Mouse (Mus musculus) left cerebral cortex, postnatal 25 days (tissue): ENCODE data around the gene Sypl. TPM values are rescaled to one million over a fixed set of nuclear protein-coding genes. Genes with fewer than 3 reads are reported as not detected.

Source experiments
- DNase-seq, 2 experiments: peaks; one replicate each; pipeline ENCODE4 v3.0.0; 2022; ENCODE audit warnings: low spot score in 2 of 2, mixed read lengths in 1 of 2
- intact Hi-C: fragments of 180-260 bp; cut with DNase I; formaldehyde crosslinking; loops from one replicate; pipeline ENCODE4 v1.15.1; 2025
- total RNA-seq, 2 experiments: library from RNA; stranded (reverse); gene quantifications; 2 replicates each; pipeline ENCODE4 v1.2.3; 2021

Sypl gene
- total RNA-seq = 10 to 100 TPM; 36.3 to 40.6 TPM

- intact Hi-C loops = loop anchor here (1.0 to 5.0 kb wide), 5 partner anchors 27 to 194 kb away; partner anchors contain the start of gene Atxn7l1
- peak; percentile 94 to 97 for DNase-seq
Measured at GRCm38 (mm10) chr12:32953596-32954215, at the start of gene Sypl. Sypl (plus strand) TSS chr12:32953891.

- no peak for DNase-seq
- intact Hi-C loops = loop anchor here (5.0 to 10.0 kb wide), 3 partner anchors 105 to 518 kb away; partner anchors contain the start of gene Twistnb
Measured at GRCm38 (mm10) chr12:32909686-32910085, 44.0 kb upstream of the Sypl start.

- intact Hi-C loops = loop anchor here (5.0 to 10.0 kb wide), 2 partner anchors 105 to 197 kb away; no protein-coding TSS in a partner anchor
- DNase-seq = peak; percentile 65 to 86
Measured at GRCm38 (mm10) chr12:32910092-32910491, 43.6 kb upstream of the Sypl start.

GRCm38 (mm10) chr12:32910560-32911194 is 43.0 kb upstream of the Sypl start:
- peak in 1 of 2 experiments; percentile 42 for DNase-seq
- intact Hi-C loops = loop anchor here (5.0 to 10.0 kb wide), 2 partner anchors 104 to 197 kb away; no protein-coding TSS in a partner anchor

GRCm38 (mm10) chr12:32911569-32911968 is 42.1 kb upstream of the Sypl start:
- intact Hi-C loops = loop anchor here (5.0 to 10.0 kb wide), 2 partner anchors 103 to 196 kb away; no protein-coding TSS in a partner anchor
- no peak for DNase-seq

- DNase-seq = no peak
- intact Hi-C loops = loop anchor here (5.0 to 10.0 kb wide), 2 partner anchors 102 to 195 kb away; no protein-coding TSS in a partner anchor
Measured at GRCm38 (mm10) chr12:32912772-32913171, 40.9 kb upstream of the Sypl start.

GRCm38 (mm10) chr12:32918683-32919082 is 35.0 kb upstream of the Sypl start:
- DNase-seq = no peak
- intact Hi-C loops = loop anchor here (10.0 kb wide), 1 partner anchor 96 kb away; no protein-coding TSS in a partner anchor

GRCm38 (mm10) chr12:32919091-32919490 is 34.6 kb upstream of the Sypl start:
- DNase-seq = no peak
- intact Hi-C loops = loop anchor here (10.0 kb wide), 1 partner anchor 96 kb away; no protein-coding TSS in a partner anchor

- intact Hi-C loops = loop anchor here (10.0 kb wide), 1 partner anchor 95 kb away; no protein-coding TSS in a partner anchor
Measured at GRCm38 (mm10) chr12:32919527-32919926, 34.2 kb upstream of the Sypl start.

GRCm38 (mm10) chr12:32920185-32920788 is 33.4 kb upstream of the Sypl start:
- DNase-seq = peak in 1 of 2 experiments; percentile 41
- intact Hi-C loops = no loop called here

More at GRCm38 (mm10) chr12:32919527-32919926, 34.2 kb upstream of the Sypl start:
- DNase-seq = peak in 1 of 2 experiments; percentile 71

GRCm38 (mm10) chr12:32921071-32921470 is 32.6 kb upstream of the Sypl start:
- intact Hi-C loops = no loop called here
- no peak for DNase-seq

- no peak for DNase-seq
- intact Hi-C loops = no loop called here
Measured at GRCm38 (mm10) chr12:32921532-32922131, 32.1 kb upstream of the Sypl start.

- DNase-seq = no peak
- intact Hi-C loops = no loop called here
Measured at GRCm38 (mm10) chr12:32924245-32924644, 29.4 kb upstream of the Sypl start.

GRCm38 (mm10) chr12:32926331-32927172 is 27.1 kb upstream of the Sypl start:
- DNase-seq = peak; percentile 49 to 89
- intact Hi-C loops = loop anchor here (1.0 to 2.0 kb wide), 2 partner anchors 27 to 58 kb away; partner anchors contain the start of gene Sypl

- peak; percentile 23 to 46 for DNase-seq
- intact Hi-C loops = loop anchor here (2.0 kb wide), 1 partner anchor 57 kb away; no protein-coding TSS in a partner anchor
Measured at GRCm38 (mm10) chr12:32927231-32927835, 26.4 kb upstream of the Sypl start.

GRCm38 (mm10) chr12:32928180-32928579 is 25.5 kb upstream of the Sypl start:
- DNase-seq = no peak
- intact Hi-C loops = no loop called here

GRCm38 (mm10) chr12:32929831-32930513 is 23.7 kb upstream of the Sypl start:
- intact Hi-C loops = loop anchor here (5.0 kb wide), 1 partner anchor 192 kb away; no protein-coding TSS in a partner anchor
- no peak for DNase-seq
